Mouse (Mus musculus) MEL (cell line): Measurements from ENCODE around the gene Slc44a5. TPM values are rescaled to one million over a fixed set of nuclear protein-coding genes. Genes with fewer than 3 reads are reported as not detected.

ENCODE experiments used
- DNase-seq: peaks from one replicate; pipeline ENCODE4 v3.0.0; 2011; ENCODE audit warnings: low read depth, low spot score
- H3K27ac ChIP-seq: 2 replicates; pipeline ENCODE4 v1.5.1; 2012; ENCODE audit warnings: low read depth, mild to moderate bottlenecking, control low read depth, low read length, moderate library complexity; ENCODE audit not compliant: control insufficient read depth
- H3K27me3 ChIP-seq, 2 experiments: fragments of 150-350 bp in 1 of 2; sonication (generic) in 1 of 2; 2 replicates each; pipeline ENCODE4 v1.6.1; 2012; ENCODE audit warnings: low read length in 2 of 2, mild to moderate bottlenecking in 2 of 2, improper control_type of control experiment in 1 of 2, moderate library complexity in 1 of 2; ENCODE audit not compliant: insufficient read depth in 2 of 2, control insufficient read depth in 1 of 2
- H3K36me3 ChIP-seq, 2 experiments: 2 replicates each; pipeline ENCODE4 v1.6.1; 2012 to 2014; ENCODE audit warnings: low read length in 2 of 2, improper control_type of control experiment in 1 of 2, inconsistent platforms in 1 of 2, mild to moderate bottlenecking in 1 of 2; ENCODE audit not compliant: insufficient read depth in 2 of 2, control insufficient read depth in 1 of 2
- H3K4me1 ChIP-seq, 2 experiments: fragments of 150-350 bp in 1 of 2; sonication (generic) in 1 of 2; 2 replicates each; pipeline ENCODE4 v1.6.1; 2012; ENCODE audit warnings: low read length in 2 of 2, improper control_type of control experiment in 1 of 2, mild to moderate bottlenecking in 1 of 2; ENCODE audit not compliant: insufficient read depth in 2 of 2, control insufficient read depth in 1 of 2
- H3K4me3 ChIP-seq, 2 experiments: fragments of 150-350 bp in 1 of 2; sonication (generic) in 1 of 2; 2 replicates each; pipeline ENCODE4 v1.5.1; 2012; ENCODE audit warnings: low read depth in 2 of 2, low read length in 2 of 2, mild to moderate bottlenecking in 2 of 2, moderate library complexity in 2 of 2, control low read depth in 1 of 2, improper control_type of control experiment in 1 of 2; ENCODE audit not compliant: control insufficient read depth in 1 of 2, insufficient read depth in 1 of 2
- H3K79me2 ChIP-seq: 2 replicates; pipeline ENCODE4 v1.6.1; 2012; ENCODE audit warnings: mild to moderate bottlenecking, low read length, moderate library complexity; ENCODE audit not compliant: control insufficient read depth, poor library complexity, insufficient read depth
- H3K9ac ChIP-seq: 2 replicates; pipeline ENCODE4 v1.6.1; 2012; ENCODE audit warnings: low read depth, mild to moderate bottlenecking, control low read depth, low read length, moderate library complexity; ENCODE audit not compliant: control insufficient read depth, poor library complexity, severe bottlenecking
- H3K9me3 ChIP-seq: fragments of 150-350 bp; sonication (generic); replicated peaks from 2 replicates; pipeline ENCODE4 v1.6.1; 2012; ENCODE audit warnings: mild to moderate bottlenecking, low read length, improper control_type of control experiment, moderate library complexity; ENCODE audit not compliant: insufficient read depth
- BHLHE40 ChIP-seq: IDR thresholded peaks from 2 replicates; pipeline ENCODE4 v1.6.1; 2012; ENCODE audit warnings: low read depth, mild to moderate bottlenecking, inconsistent platforms, low read length, improper control_type of control experiment, borderline replicate concordance
- CHD1 ChIP-seq: IDR thresholded peaks from 2 replicates; pipeline ENCODE4 v1.6.1; 2012; ENCODE audit warnings: low read depth, mild to moderate bottlenecking, inconsistent platforms, low read length, improper control_type of control experiment
- CTCF ChIP-seq, 3 experiments: IDR thresholded peaks in 2 of 3; conservative IDR thresholded peaks in 1 of 3; 2 replicates each; pipeline ENCODE4 v1.5.1; 2011 to 2012; ENCODE audit warnings: low read length in 3 of 3, low read depth in 2 of 3, mild to moderate bottlenecking in 2 of 3, improper control_type of control experiment in 1 of 3, inconsistent platforms in 1 of 3, mixed read lengths in 1 of 3, moderate library complexity in 1 of 3; ENCODE audit not compliant: control insufficient read depth in 1 of 3, insufficient read depth in 1 of 3, poor library complexity in 1 of 3, severe bottlenecking in 1 of 3
- ETS1 ChIP-seq: IDR thresholded peaks from 2 replicates; pipeline ENCODE4 v1.6.1; 2012; ENCODE audit warnings: low read depth, mild to moderate bottlenecking, inconsistent platforms, low read length, improper control_type of control experiment, moderate library complexity
- GATA1 ChIP-seq: IDR thresholded peaks from 2 replicates; pipeline ENCODE4 v1.6.1; 2011; ENCODE audit warnings: low read depth, low read length, improper control_type of control experiment
- JUND ChIP-seq: IDR thresholded peaks from 2 replicates; pipeline ENCODE4 v1.6.1; 2011; ENCODE audit warnings: low read depth, mild to moderate bottlenecking, improper control_type of control experiment, low read length
- KAT2A ChIP-seq: conservative IDR thresholded peaks from 2 replicates; pipeline ENCODE4 v1.6.1; 2012; ENCODE audit warnings: low read depth, low read length, improper control_type of control experiment, inconsistent platforms
- MAX ChIP-seq: IDR thresholded peaks from 2 replicates; pipeline ENCODE4 v1.6.1; 2011; ENCODE audit warnings: low read length, improper control_type of control experiment
- MEF2A ChIP-seq: IDR thresholded peaks from 2 replicates; pipeline ENCODE4 v1.6.1; 2014; ENCODE audit warnings: low read depth, mild to moderate bottlenecking, inconsistent platforms, low read length, improper control_type of control experiment; ENCODE audit not compliant: poor library complexity, insufficient replicate concordance, severe bottlenecking; ENCODE audit errors: extremely low read depth
- MXI1 ChIP-seq: IDR thresholded peaks from 2 replicates; pipeline ENCODE4 v1.6.1; 2011; ENCODE audit warnings: mild to moderate bottlenecking, low read depth, low read length, improper control_type of control experiment
- MYB ChIP-seq: IDR thresholded peaks from 2 replicates; pipeline ENCODE4 v1.6.1; 2011; ENCODE audit warnings: mild to moderate bottlenecking, low read depth, low read length, improper control_type of control experiment
- NELFE ChIP-seq: IDR thresholded peaks from 2 replicates; pipeline ENCODE4 v1.6.1; 2011; ENCODE audit warnings: low read depth, low read length, improper control_type of control experiment
- NRF1 ChIP-seq: IDR thresholded peaks from 2 replicates; pipeline ENCODE4 v1.6.1; 2014; ENCODE audit warnings: low read depth, mild to moderate bottlenecking, inconsistent platforms, low read length, improper control_type of control experiment, moderate library complexity; ENCODE audit not compliant: poor library complexity, insufficient read depth, severe bottlenecking
- POLR2A ChIP-seq, 2 experiments: IDR thresholded peaks; 2 replicates each; pipeline ENCODE4 v1.6.1; 2011 to 2012; ENCODE audit warnings: low read length in 2 of 2, mild to moderate bottlenecking in 2 of 2, control low read depth in 1 of 2, improper control_type of control experiment in 1 of 2, low read depth in 1 of 2, moderate library complexity in 1 of 2; ENCODE audit not compliant: control insufficient read depth in 1 of 2, insufficient read depth in 1 of 2, poor library complexity in 1 of 2
- POLR2AphosphoS2 ChIP-seq: IDR thresholded peaks from 2 replicates; pipeline ENCODE4 v1.6.1; 2011; ENCODE audit warnings: low read length, improper control_type of control experiment
- RCOR1 ChIP-seq: IDR thresholded peaks from 2 replicates; pipeline ENCODE4 v1.6.1; 2012; ENCODE audit warnings: low read depth, mild to moderate bottlenecking, inconsistent platforms, low read length, improper control_type of control experiment
- SMC3 ChIP-seq: IDR thresholded peaks from 2 replicates; pipeline ENCODE4 v1.6.1; 2011; ENCODE audit warnings: low read depth, low read length, improper control_type of control experiment
- TAL1 ChIP-seq: IDR thresholded peaks from 2 replicates; pipeline ENCODE4 v1.6.1; 2012; ENCODE audit warnings: mild to moderate bottlenecking, inconsistent platforms, low read length, moderate library complexity, mixed read lengths
- TCF12 ChIP-seq: IDR thresholded peaks from 2 replicates; pipeline ENCODE4 v1.6.1; 2014; ENCODE audit warnings: low read depth, mild to moderate bottlenecking, inconsistent platforms, low read length, improper control_type of control experiment, moderate library complexity
- UBTF ChIP-seq: IDR thresholded peaks from 2 replicates; pipeline ENCODE4 v1.6.1; 2012; ENCODE audit warnings: low read depth, mild to moderate bottlenecking, inconsistent platforms, low read length, improper control_type of control experiment, moderate library complexity, borderline replicate concordance; ENCODE audit not compliant: insufficient read depth
- USF1 ChIP-seq: IDR thresholded peaks from 2 replicates; pipeline ENCODE4 v1.6.1; 2014; ENCODE audit warnings: low read depth, mild to moderate bottlenecking, inconsistent platforms, low read length, improper control_type of control experiment, moderate library complexity
- USF2 ChIP-seq, 2 experiments: IDR thresholded peaks; 2 replicates each; pipeline ENCODE4 v1.6.1; 2011 to 2012; ENCODE audit warnings: improper control_type of control experiment in 2 of 2, low read length in 2 of 2, borderline replicate concordance in 1 of 2, inconsistent platforms in 1 of 2, low read depth in 1 of 2, mild to moderate bottlenecking in 1 of 2; ENCODE audit not compliant: insufficient read depth in 1 of 2
- ZC3H11A ChIP-seq: IDR thresholded peaks from 2 replicates; pipeline ENCODE4 v1.6.1; 2012; ENCODE audit warnings: low read depth, mild to moderate bottlenecking, inconsistent platforms, low read length, improper control_type of control experiment
- ZKSCAN1 ChIP-seq: IDR thresholded peaks from 2 replicates; pipeline ENCODE4 v1.6.1; 2012; ENCODE audit warnings: low read depth, mild to moderate bottlenecking, inconsistent platforms, low read length, improper control_type of control experiment, moderate library complexity
- ZMIZ1 ChIP-seq: IDR thresholded peaks from 2 replicates; pipeline ENCODE4 v1.6.1; 2012; ENCODE audit warnings: low read depth, mild to moderate bottlenecking, inconsistent platforms, low read length, improper control_type of control experiment, moderate library complexity
- polyA plus RNA-seq, 2 experiments: library from polyadenylated mRNA; stranded (reverse) in 1 of 2; unstranded in 1 of 2; fragments of >175 nt in 1 of 2; fragments of >200 nt in 1 of 2; gene quantifications; 2 replicates each; pipeline versions ENCODE4 v1.2.1 to v1.2.4; 2012; ENCODE audit warnings: low replicate concordance in 2 of 2, low read depth in 1 of 2; ENCODE audit not compliant: insufficient read length in 2 of 2, insufficient read depth in 1 of 2, missing spikeins in 1 of 2
- total RNA-seq: library from RNA; depleted of rRNA; stranded (reverse); fragments of 300-350 nt; gene quantifications from 2 replicates; pipeline ENCODE4 v1.2.3, GENCODE M21; 2012

The Slc44a5 gene
- total and polyA plus RNA-seq, 3 experiments: not detected

DNA sequence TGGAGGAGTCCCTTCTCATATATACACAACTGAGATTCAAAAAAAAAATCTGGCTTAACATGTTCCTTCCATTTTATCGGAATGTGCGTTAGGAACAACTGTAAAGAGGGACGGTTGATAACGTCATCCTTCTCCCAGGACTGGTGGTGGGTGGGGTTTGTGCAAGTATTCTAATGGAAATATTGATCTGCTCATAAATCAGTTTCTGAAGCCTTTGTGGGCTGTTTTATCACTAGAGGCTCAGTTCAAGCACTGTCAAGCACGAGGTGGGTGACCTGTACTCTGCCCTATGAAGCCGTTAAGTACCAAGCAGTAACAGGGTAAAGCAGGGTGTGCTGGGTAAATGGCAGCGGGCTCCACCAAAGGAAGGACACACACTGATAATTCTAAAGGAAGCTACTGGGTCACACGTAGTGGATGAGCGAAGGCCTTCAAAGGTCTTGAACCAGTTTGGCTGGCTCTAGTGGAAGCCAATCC is 13.5 kb upstream of the Slc44a5 start:
- Histone ChIP-seq H3K27me3 (no peaks in the 10 kb centered on the region), H3K4me3 (no peak overlapping the region), H3K79me2 (no peaks in the 10 kb centered on the region), H3K9ac (no peak overlapping the region), H3K4me1 (no peaks in the 10 kb centered on the region), H3K27ac (no peak overlapping the region), H3K36me3 (no peaks in the 10 kb centered on the region), H3K9me3 (no peaks in the 10 kb centered on the region)
- DNase-seq: no peak
- TF ChIP-seq RCOR1 (no peak), MEF2A (no peak), MYB (no peak), TAL1 (no peak), ZC3H11A (no peak), NRF1 (no peak), KAT2A (no peak), GATA1 (no peak), BHLHE40 (no peak), ETS1 (no peak), POLR2A (IDR thresholded peaks at IDR 0.05; ENCODE audit: control insufficient read depth in 1 of 2, insufficient read depth in 1 of 2, low read depth in 1 of 2, low read length in 2 of 2, poor library complexity in 1 of 2) (no peak), UBTF (no peak), CHD1 (no peak), CTCF (IDR thresholded peaks at IDR 0.05 in 2 of 3, conservative IDR thresholded peaks at IDR 0.05 in 1 of 3; ENCODE audit: control insufficient read depth in 1 of 3, insufficient read depth in 1 of 3, low read depth in 2 of 3, low read length in 3 of 3, poor library complexity in 1 of 3, severe bottlenecking in 1 of 3) (no peak), POLR2AphosphoS2 (no peak), ZMIZ1 (no peak), USF1 (no peak), ZKSCAN1 (no peak)

DNA sequence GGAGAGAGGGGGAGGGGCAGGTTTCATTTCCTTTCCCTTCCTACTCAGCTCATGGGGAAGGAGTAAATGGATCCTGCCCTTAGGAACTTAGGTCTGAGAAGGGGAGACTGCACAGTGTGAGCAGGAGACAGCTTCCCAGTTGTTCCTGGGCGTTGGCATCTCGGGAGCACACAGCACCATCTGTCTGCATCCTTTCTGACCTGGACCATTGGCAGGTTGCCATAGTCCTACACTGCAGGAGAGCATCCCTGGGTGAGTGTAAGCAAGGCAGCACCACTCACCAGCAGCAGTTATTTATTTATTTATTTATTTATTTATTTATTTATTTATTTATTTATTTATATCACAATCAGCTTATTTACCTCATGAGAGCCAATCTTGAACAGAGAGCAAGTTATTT is 12.4 kb upstream of the Slc44a5 start:
- Histone ChIP-seq H3K9me3 (no peaks in the 10 kb centered on the region), H3K36me3 (no peaks in the 10 kb centered on the region), H3K4me3 (no peak overlapping the region), H3K27me3 (no peaks in the 10 kb centered on the region), H3K9ac (no peak overlapping the region), H3K4me1 (no peaks in the 10 kb centered on the region), H3K27ac (no peak overlapping the region), H3K79me2 (no peaks in the 10 kb centered on the region)
- DNase-seq: no peak
- TF ChIP-seq TCF12 (no peak), NRF1 (no peak), ETS1 (no peak), NELFE (no peak), RCOR1 (no peak), MXI1 (no peak), BHLHE40 (no peak), USF2 (IDR thresholded peaks at IDR 0.05; ENCODE audit: borderline replicate concordance in 1 of 2, insufficient read depth in 1 of 2, low read depth in 1 of 2, low read length in 2 of 2) (no peak), GATA1 (no peak), UBTF (no peak), MYB (no peak), SMC3 (no peak), JUND (no peak), CHD1 (no peak), MAX (no peak), TAL1 (no peak)
